Mouse (Mus musculus) C2C12 (cell line): ENCODE data around the gene Plekhg3. TPM values are rescaled to one million over a fixed set of nuclear protein-coding genes. Genes with fewer than 3 reads are reported as not detected.

Experiments used
- H3K27me3 ChIP-seq: one replicate; pipeline ENCODE4 v1.6.1; 2011; ENCODE audit not compliant: control insufficient read depth, insufficient read depth, insufficient read length
- H3K36me3 ChIP-seq: one replicate; pipeline ENCODE4 v1.6.1; 2011; ENCODE audit not compliant: control insufficient read depth, insufficient read depth
- H3K4me3 ChIP-seq: one replicate; pipeline ENCODE4 v1.5.1; 2011; ENCODE audit warnings: mild to moderate bottlenecking, control low read depth; ENCODE audit not compliant: poor library complexity, insufficient read depth, severe bottlenecking
- H3K79me2 ChIP-seq: one replicate; pipeline ENCODE4 v1.6.1; 2011; ENCODE audit not compliant: control insufficient read depth, insufficient read depth
- H3K79me3 ChIP-seq: one replicate; pipeline ENCODE4 v1.6.1; 2011; ENCODE audit warnings: low read depth, control low read depth
- H3ac ChIP-seq: one replicate; pipeline ENCODE3; 2011; ENCODE audit warnings: low read depth; ENCODE audit not compliant: control insufficient read depth, insufficient read length
- CEBPB ChIP-seq: IDR thresholded peaks from one replicate; pipeline ENCODE4 v1.6.1; 2011; ENCODE audit warnings: low read depth, mild to moderate bottlenecking, control low read depth, moderate library complexity
- CTCF ChIP-seq: IDR thresholded peaks from one replicate; pipeline ENCODE4 v1.5.1; 2011; ENCODE audit not compliant: control insufficient read depth, insufficient read depth, insufficient read length
- FOSL1 ChIP-seq: IDR thresholded peaks from one replicate; pipeline ENCODE4 v1.8.0; 2011; ENCODE audit warnings: mild to moderate bottlenecking, low read length; ENCODE audit not compliant: poor library complexity, insufficient read depth, severe bottlenecking
- MAX ChIP-seq: IDR thresholded peaks from one replicate; pipeline ENCODE4 v1.6.1; 2011; ENCODE audit warnings: mild to moderate bottlenecking, control low read depth
- MYOD1 ChIP-seq: IDR thresholded peaks from one replicate; pipeline ENCODE4 v1.6.1; 2011; ENCODE audit warnings: low read depth; ENCODE audit not compliant: control insufficient read depth, insufficient read length
- MYOG ChIP-seq: IDR thresholded peaks from one replicate; pipeline ENCODE4 v1.6.1; 2011; ENCODE audit not compliant: control insufficient read depth, insufficient read length; ENCODE audit errors: extremely low read depth
- USF1 ChIP-seq: IDR thresholded peaks from one replicate; pipeline ENCODE4 v1.6.1; 2011; ENCODE audit warnings: low read depth, mild to moderate bottlenecking, control low read depth, moderate library complexity
- polyA plus RNA-seq: library from polyadenylated mRNA; unstranded; fragments of >200 nt; fragmentation: generic; extraction: Trizol; gene quantifications from one replicate; pipeline ENCODE4 v1.2.1, GENCODE M21; 2012; ENCODE audit warnings: missing spikeins

The Plekhg3 gene
- polyA plus RNA-seq, 1 experiment, result 9.3 TPM

GRCm38 (mm10) chr12:76500896-76501295 lies 29.8 kb upstream of the Plekhg3 start:
- Histone ChIP-seq H3K27me3 (no peaks in the 10 kb centered on the region), H3K79me2 (no peaks in the 10 kb centered on the region), H3K79me3 (no peaks in the 10 kb centered on the region), H3ac (no peak overlapping the region), H3K4me3 (no peak overlapping the region), H3K36me3 (no peaks in the 10 kb centered on the region)
- TF ChIP-seq CTCF, result no peak
- TF ChIP-seq USF1, result no peak
- no peak for TF ChIP-seq MAX
- no peak for TF ChIP-seq CEBPB
- no peak for TF ChIP-seq MYOG
- TF ChIP-seq FOSL1, result no peak
- TF ChIP-seq MYOD1, result no peak

GRCm38 (mm10) chr12:76502981-76503380 lies 27.7 kb upstream of the Plekhg3 start:
- Histone ChIP-seq H3K36me3 (no peaks in the 10 kb centered on the region), H3K79me2 (no peaks in the 10 kb centered on the region), H3K79me3 (no peaks in the 10 kb centered on the region), H3K27me3 (no peaks in the 10 kb centered on the region), H3K4me3 (no peak overlapping the region), H3ac (no peak overlapping the region)
- TF ChIP-seq MYOG (no peak), MAX (no peak), CEBPB (no peak), MYOD1 (no peak), FOSL1 (no peak), CTCF (no peak), USF1 (no peak)

- Histone ChIP-seq H3ac (no peak overlapping the region), H3K79me2 (no peaks in the 10 kb centered on the region), H3K79me3 (no peaks in the 10 kb centered on the region), H3K27me3 (no peaks in the 10 kb centered on the region), H3K4me3 (no peak overlapping the region), H3K36me3 (no peaks in the 10 kb centered on the region)
- TF ChIP-seq CEBPB (no peak), CTCF (no peak), MAX (no peak), MYOD1 (no peak), MYOG (no peak), USF1 (no peak), FOSL1 (no peak)
Observed at GRCm38 (mm10) chr12:76506522-76506921, 24.2 kb upstream of the Plekhg3 start.

- no peaks in the 10 kb centered on the region for H3K27me3 ChIP-seq
- H3K79me3 ChIP-seq, result no peaks in the 10 kb centered on the region
- no peaks in the 10 kb centered on the region for H3K79me2 ChIP-seq
- TF ChIP-seq FOSL1, result no peak
- no peak overlapping the region for H3ac ChIP-seq
- no peak overlapping the region for H3K4me3 ChIP-seq
- H3K36me3 ChIP-seq, result no peaks in the 10 kb centered on the region
Observed at GRCm38 (mm10) chr12:76507791-76508190, 22.9 kb upstream of the Plekhg3 start.

- Histone ChIP-seq H3K79me2 (no peaks in the 10 kb centered on the region), H3K4me3 (no peak overlapping the region)
Observed at GRCm38 (mm10) chr12:76508909-76509440, 21.7 kb upstream of the Plekhg3 start.

GRCm38 (mm10) chr12:76512731-76513130 lies 18.0 kb upstream of the Plekhg3 start:
- no peak overlapping the region for H3ac ChIP-seq
- no peaks in the 10 kb centered on the region for H3K79me3 ChIP-seq
- H3K4me3 ChIP-seq, result no peak overlapping the region
- TF ChIP-seq MYOD1, result no peak
- no peak for TF ChIP-seq CEBPB
- no peak for TF ChIP-seq MYOG
- TF ChIP-seq FOSL1, result no peak
- TF ChIP-seq USF1, result no peak
- TF ChIP-seq MAX, result no peak
- TF ChIP-seq CTCF, result no peak
- H3K27me3 ChIP-seq, result no peaks in the 10 kb centered on the region
- no peaks in the 10 kb centered on the region for H3K79me2 ChIP-seq
- no peaks in the 10 kb centered on the region for H3K36me3 ChIP-seq

More at GRCm38 (mm10) chr12:76508909-76509440, 21.7 kb upstream of the Plekhg3 start:
- H3K36me3 ChIP-seq, result no peaks in the 10 kb centered on the region
- TF ChIP-seq MAX (no peak), MYOD1 (no peak), FOSL1 (no peak), MYOG (no peak), CEBPB (no peak), USF1 (no peak), CTCF (no peak)
- no peak overlapping the region for H3ac ChIP-seq
- H3K27me3 ChIP-seq, result no peaks in the 10 kb centered on the region
- H3K79me3 ChIP-seq, result no peaks in the 10 kb centered on the region
